Mouse (Mus musculus): ENCODE results near the gene Usp4. TPM values are rescaled to one million over a fixed set of nuclear protein-coding genes. Genes with fewer than 3 reads are reported as not detected.
"Not testable (repeated sequence)": the region's sequence is repeated elsewhere in the genome, so short reads cannot be mapped to it uniquely, and the experiment has no call there.

Usp4 gene
- polyA plus RNA-seq, 1 experiment from 2014 or later: 128 TPM

- H3K36me3 ChIP-seq (replicated peaks; ENCODE audit: control insufficient read depth, insufficient read depth, low read depth, low read length): no peaks in the 10 kb centered on the region
- no peaks in the 10 kb centered on the region for H3K4me1 ChIP-seq (ENCODE audit: control insufficient read depth, insufficient read depth, low read length)
- ATAC-seq (replicated peaks; ENCODE audit: insufficient number of reproducible peaks, low FRiP score, low TSS enrichment, low read depth): no peak
- 72% methylated on average over 2 of the region's 2 CpGs for WGBS
- peak overlapping the region; percentile 23; the same call in 1 of the 2 replicates for H3K4me2 ChIP-seq (ENCODE audit: low read depth, low read length)
- H3K27ac ChIP-seq (replicated peaks; ENCODE audit: low read depth, low read length): no peak overlapping the region
- H3K9ac ChIP-seq (replicated peaks; ENCODE audit: low read length): no peak overlapping the region
- H3K9me3 ChIP-seq (replicated peaks; ENCODE audit: control insufficient read depth, low read length): no peaks in the 10 kb centered on the region
- peak overlapping the region; percentile 0 for H3K4me3 ChIP-seq (ENCODE audit: low read depth, low read length)
- no peaks in the 10 kb centered on the region for H3K27me3 ChIP-seq (ENCODE audit: control insufficient read depth, insufficient read depth, low read length)
- no peak for DNase-seq (ENCODE audit: low spot score)
Measured at GRCm38 (mm10) chr9:108308141-108308540, 39.5 kb upstream of the Usp4 start.

- no peaks in the 10 kb centered on the region for H3K4me1 ChIP-seq (ENCODE audit: control insufficient read depth, insufficient read depth, low read length)
- DNase-seq (ENCODE audit: low spot score) (peak; percentile 4), ATAC-seq (replicated peaks; ENCODE audit: insufficient number of reproducible peaks, low FRiP score, low TSS enrichment, low read depth) (no peak)
- no peak overlapping the region for H3K9ac ChIP-seq (replicated peaks; ENCODE audit: low read length)
- WGBS: 96% methylated on average over 3 of the region's 3 CpGs
- peaks cover 3% of the 10 kb centered on the region; the same call in 1 of the 2 replicates for H3K36me3 ChIP-seq (replicated peaks; ENCODE audit: control insufficient read depth, insufficient read depth, low read depth, low read length)
- no peak overlapping the region for H3K4me2 ChIP-seq (ENCODE audit: low read depth, low read length)
- H3K27ac ChIP-seq (replicated peaks; ENCODE audit: low read depth, low read length): no peak overlapping the region
- no peaks in the 10 kb centered on the region for H3K9me3 ChIP-seq (replicated peaks; ENCODE audit: control insufficient read depth, low read length)
- H3K4me3 ChIP-seq (ENCODE audit: low read depth, low read length): no peak overlapping the region
- no peaks in the 10 kb centered on the region for H3K27me3 ChIP-seq (ENCODE audit: control insufficient read depth, insufficient read depth, low read length)
Measured at GRCm38 (mm10) chr9:108317572-108317971, 30.1 kb upstream of the Usp4 start.

GRCm38 (mm10) chr9:108318462-108318861, 29.2 kb upstream of the Usp4 start:
- Histone ChIP-seq H3K4me2 (ENCODE audit: low read depth, low read length) (no peak overlapping the region), H3K36me3 (replicated peaks; ENCODE audit: control insufficient read depth, insufficient read depth, low read depth, low read length) (peaks cover 3% of the 10 kb centered on the region; the same call in 1 of the 2 replicates), H3K9ac (replicated peaks; ENCODE audit: low read length) (no peak overlapping the region), H3K27ac (replicated peaks; ENCODE audit: low read depth, low read length) (no peak overlapping the region), H3K9me3 (replicated peaks; ENCODE audit: control insufficient read depth, low read length) (no peaks in the 10 kb centered on the region), H3K4me3 (ENCODE audit: low read depth, low read length) (no peak overlapping the region), H3K27me3 (ENCODE audit: control insufficient read depth, insufficient read depth, low read length) (no peaks in the 10 kb centered on the region), H3K4me1 (ENCODE audit: control insufficient read depth, insufficient read depth, low read length) (no peaks in the 10 kb centered on the region)
- 88% methylated on average over 2 of the region's 2 CpGs for WGBS
- DNase-seq (ENCODE audit: low spot score) (no peak), ATAC-seq (replicated peaks; ENCODE audit: insufficient number of reproducible peaks, low FRiP score, low TSS enrichment, low read depth) (no peak)

GRCm38 (mm10) chr9:108322054-108322453, 25.6 kb upstream of the Usp4 start:
- H3K4me1 ChIP-seq (ENCODE audit: control insufficient read depth, insufficient read depth, low read length); H3K4me3 ChIP-seq (ENCODE audit: low read depth, low read length); ATAC-seq (replicated peaks; ENCODE audit: insufficient number of reproducible peaks, low FRiP score, low TSS enrichment, low read depth); H3K27me3 ChIP-seq (ENCODE audit: control insufficient read depth, insufficient read depth, low read length); H3K4me2 ChIP-seq (ENCODE audit: low read depth, low read length); H3K36me3 ChIP-seq (replicated peaks; ENCODE audit: control insufficient read depth, insufficient read depth, low read depth, low read length); DNase-seq (ENCODE audit: low spot score); H3K27ac ChIP-seq (replicated peaks; ENCODE audit: low read depth, low read length); H3K9ac ChIP-seq (replicated peaks; ENCODE audit: low read length); H3K9me3 ChIP-seq (replicated peaks; ENCODE audit: control insufficient read depth, low read length): not testable (repeated sequence)
- 82% methylated on average over 7 of the region's 7 CpGs for WGBS

GRCm38 (mm10) chr9:108324784-108325183, 22.9 kb upstream of the Usp4 start:
- H3K4me1 ChIP-seq (ENCODE audit: control insufficient read depth, insufficient read depth, low read length): no peaks in the 10 kb centered on the region
- WGBS: 84% methylated on average over 1 of the region's 1 CpGs
- H3K27me3 ChIP-seq (ENCODE audit: control insufficient read depth, insufficient read depth, low read length): no peaks in the 10 kb centered on the region
- H3K27ac ChIP-seq (replicated peaks; ENCODE audit: low read depth, low read length): no peak overlapping the region
- no peaks in the 10 kb centered on the region for H3K36me3 ChIP-seq (replicated peaks; ENCODE audit: control insufficient read depth, insufficient read depth, low read depth, low read length)
- no peak overlapping the region for H3K4me3 ChIP-seq (ENCODE audit: low read depth, low read length)
- no peaks in the 10 kb centered on the region for H3K9me3 ChIP-seq (replicated peaks; ENCODE audit: control insufficient read depth, low read length)
- ATAC-seq (replicated peaks; ENCODE audit: insufficient number of reproducible peaks, low FRiP score, low TSS enrichment, low read depth): no peak
- no peak overlapping the region for H3K4me2 ChIP-seq (ENCODE audit: low read depth, low read length)
- no peak overlapping the region for H3K9ac ChIP-seq (replicated peaks; ENCODE audit: low read length)
- DNase-seq (ENCODE audit: low spot score): no peak

GRCm38 (mm10) chr9:108325811-108326210, 21.8 kb upstream of the Usp4 start:
- Histone ChIP-seq H3K27ac (replicated peaks; ENCODE audit: low read depth, low read length) (no peak overlapping the region), H3K36me3 (replicated peaks; ENCODE audit: control insufficient read depth, insufficient read depth, low read depth, low read length) (peaks cover 1% of the 10 kb centered on the region), H3K27me3 (ENCODE audit: control insufficient read depth, insufficient read depth, low read length) (no peaks in the 10 kb centered on the region), H3K9me3 (replicated peaks; ENCODE audit: control insufficient read depth, low read length) (no peaks in the 10 kb centered on the region), H3K4me2 (ENCODE audit: low read depth, low read length) (no peak overlapping the region), H3K4me3 (ENCODE audit: low read depth, low read length) (no peak overlapping the region), H3K4me1 (ENCODE audit: control insufficient read depth, insufficient read depth, low read length) (no peaks in the 10 kb centered on the region), H3K9ac (replicated peaks; ENCODE audit: low read length) (no peak overlapping the region)
- WGBS: 95% methylated on average over 2 of the region's 2 CpGs
- no peak for DNase-seq (ENCODE audit: low spot score)
- ATAC-seq (replicated peaks; ENCODE audit: insufficient number of reproducible peaks, low FRiP score, low TSS enrichment, low read depth): no peak

- H3K9me3 ChIP-seq (replicated peaks; ENCODE audit: control insufficient read depth, low read length): no peaks in the 10 kb centered on the region
- no peak overlapping the region for H3K9ac ChIP-seq (replicated peaks; ENCODE audit: low read length)
Measured at GRCm38 (mm10) chr9:108337848-108338550, 9.7 kb upstream of the Usp4 start.

GRCm38 (mm10) chr9:108338551-108338885, 9.1 kb upstream of the Usp4 start:
- Histone ChIP-seq H3K4me2 (ENCODE audit: low read depth, low read length) (peak overlapping the region; percentile 59), H3K27ac (replicated peaks; ENCODE audit: low read depth, low read length) (peak overlapping the region; percentile 57; the same call in 1 of the 2 replicates), H3K4me1 (ENCODE audit: control insufficient read depth, insufficient read depth, low read length) (no peaks in the 10 kb centered on the region), H3K9me3 (replicated peaks; ENCODE audit: control insufficient read depth, low read length) (no peaks in the 10 kb centered on the region), H3K4me3 (ENCODE audit: low read depth, low read length) (peak overlapping the region; percentile 70), H3K9ac (replicated peaks; ENCODE audit: low read length) (peak overlapping the region; percentile 82), H3K36me3 (replicated peaks; ENCODE audit: control insufficient read depth, insufficient read depth, low read depth, low read length) (peaks cover 4% of the 10 kb centered on the region), H3K27me3 (ENCODE audit: control insufficient read depth, insufficient read depth, low read length) (no peaks in the 10 kb centered on the region)
- 23% methylated on average over 6 of the region's 6 CpGs for WGBS
- ATAC-seq (replicated peaks; ENCODE audit: insufficient number of reproducible peaks, low FRiP score, low TSS enrichment, low read depth) (0 out of 2 replicates have a peak, but pooled peaks have one; percentile 1), DNase-seq (ENCODE audit: low spot score) (peak; percentile 52)

More at GRCm38 (mm10) chr9:108337848-108338550, 9.7 kb upstream of the Usp4 start:
- Histone ChIP-seq H3K4me1 (ENCODE audit: control insufficient read depth, insufficient read depth, low read length) (no peaks in the 10 kb centered on the region), H3K36me3 (replicated peaks; ENCODE audit: control insufficient read depth, insufficient read depth, low read depth, low read length) (peaks cover 4% of the 10 kb centered on the region), H3K4me3 (ENCODE audit: low read depth, low read length) (no peak overlapping the region; the same call in 1 of the 2 replicates), H3K27ac (replicated peaks; ENCODE audit: low read depth, low read length) (0 out of 2 replicates have a peak overlapping the region, but pooled peaks have one; percentile 57), H3K27me3 (ENCODE audit: control insufficient read depth, insufficient read depth, low read length) (no peaks in the 10 kb centered on the region), H3K4me2 (ENCODE audit: low read depth, low read length) (no peak overlapping the region)
- ATAC-seq (replicated peaks; ENCODE audit: insufficient number of reproducible peaks, low FRiP score, low TSS enrichment, low read depth): no peak
- DNase-seq (ENCODE audit: low spot score): no peak
- WGBS: 71% methylated on average over 10 of the region's 10 CpGs
